Mouse (Mus musculus) embryonic facial prominence, embryonic 12.5 days (tissue): ENCODE measurements around the gene Atp2a2. TPM values are rescaled to one million over a fixed set of nuclear protein-coding genes. Genes with fewer than 3 reads are reported as not detected.

ENCODE experiments used
- ATAC-seq: fragments of 200-750 bp; cut with Nextera tagmentation; 2 replicates; pipeline ENCODE4 v1.8.0; 2017; ENCODE audit not compliant: insufficient number of reproducible peaks, insufficient read depth, low FRiP score, low TSS enrichment
- H3K27ac ChIP-seq: fragments of 300-500 bp; sonication (generic); 2 replicates; pipeline ENCODE4 v1.5.1; 2016; ENCODE audit warnings: mild to moderate bottlenecking
- H3K27me3 ChIP-seq: fragments of 300-500 bp; sonication (generic); 2 replicates; pipeline ENCODE4 v1.6.1; 2016; ENCODE audit warnings: mild to moderate bottlenecking, moderate library complexity
- H3K36me3 ChIP-seq: fragments of 300-500 bp; sonication (generic); 2 replicates; pipeline ENCODE4 v1.6.1; 2016; ENCODE audit warnings: mild to moderate bottlenecking
- H3K4me1 ChIP-seq: fragments of 300-500 bp; sonication (generic); 2 replicates; pipeline ENCODE4 v1.6.1; 2016
- H3K4me2 ChIP-seq: fragments of 300-500 bp; sonication (generic); replicated peaks from 2 replicates; pipeline ENCODE4 v1.6.1; 2016; ENCODE audit warnings: mild to moderate bottlenecking, moderate library complexity
- H3K4me3 ChIP-seq: fragments of 300-500 bp; sonication (generic); 2 replicates; pipeline ENCODE4 v1.5.1; 2016; ENCODE audit warnings: mild to moderate bottlenecking
- H3K9ac ChIP-seq: fragments of 300-500 bp; sonication (generic); 2 replicates; pipeline ENCODE4 v1.6.1; 2016; ENCODE audit warnings: mild to moderate bottlenecking, moderate library complexity
- H3K9me3 ChIP-seq: fragments of 300-500 bp; sonication (generic); 2 replicates; pipeline ENCODE4 v1.6.1; 2016; ENCODE audit warnings: mild to moderate bottlenecking, moderate library complexity
- WGBS: fragments of 180-500 bp; shearing (Covaris S2); methylation state at CpG from one replicate; pipeline ENCODE4 v1.1.7; 2016; 5-methylcytosine and 5-hydroxymethylcytosine counted together
- polyA plus RNA-seq: library from polyadenylated mRNA; unstranded; fragments of >200 nt; fragmentation: Nextera tagmentation; extraction: Ambion mirVana; gene quantifications from 2 replicates; pipeline ENCODE4 v1.2.1, GENCODE M21; 2016

Gene Atp2a2
- polyA plus RNA-seq, 1 experiment from 2014 or later = 51.5 TPM

- Histone ChIP-seq H3K4me3 (no peak overlapping the region), H3K27ac (peak overlapping the region; percentile 74), H3K27me3 (no peaks in the 10 kb centered on the region), H3K36me3 (no peaks in the 10 kb centered on the region), H3K9ac (no peak overlapping the region; the same call in 1 of the 2 replicates), H3K9me3 (no peaks in the 10 kb centered on the region), H3K4me1 (peaks cover 36% of the 10 kb centered on the region), H3K4me2 (no peak overlapping the region)
- ATAC-seq = no peak
- WGBS = 60% methylated on average over 3 of the region's 3 CpGs
Measured at GRCm38 (mm10) chr5:122529316-122529715, 27.3 kb upstream of the Atp2a2 start.

GRCm38 (mm10) chr5:122528591-122528990, 26.6 kb upstream of the Atp2a2 start:
- no peaks in the 10 kb centered on the region for H3K27me3 ChIP-seq
- no peaks in the 10 kb centered on the region for H3K36me3 ChIP-seq
- 65% methylated on average over 3 of the region's 3 CpGs for WGBS
- ATAC-seq = no peak
- H3K9ac ChIP-seq = no peak overlapping the region
- H3K27ac ChIP-seq = peak overlapping the region; percentile 74
- H3K4me2 ChIP-seq = no peak overlapping the region
- peaks cover 36% of the 10 kb centered on the region for H3K4me1 ChIP-seq
- no peaks in the 10 kb centered on the region for H3K9me3 ChIP-seq
- H3K4me3 ChIP-seq = no peak overlapping the region

- H3K4me2 ChIP-seq = peak overlapping the region; percentile 27
- no peak overlapping the region for H3K4me3 ChIP-seq
- no peak for ATAC-seq
Measured at GRCm38 (mm10) chr5:122527761-122528160, 25.7 kb upstream of the Atp2a2 start.

GRCm38 (mm10) chr5:122526878-122527730, 25.1 kb upstream of the Atp2a2 start:
- no peaks in the 10 kb centered on the region for H3K36me3 ChIP-seq
- no peak for ATAC-seq
- peak overlapping the region; percentile 74 for H3K27ac ChIP-seq
- no peaks in the 10 kb centered on the region for H3K27me3 ChIP-seq
- H3K4me2 ChIP-seq = peak overlapping the region; percentile 27
- H3K9me3 ChIP-seq = no peaks in the 10 kb centered on the region
- H3K9ac ChIP-seq = no peak overlapping the region
- no peak overlapping the region for H3K4me3 ChIP-seq
- WGBS = 53% methylated on average over 15 of the region's 15 CpGs
- H3K4me1 ChIP-seq = peaks cover 36% of the 10 kb centered on the region

More at GRCm38 (mm10) chr5:122527761-122528160, 25.7 kb upstream of the Atp2a2 start:
- Histone ChIP-seq H3K27me3 (no peaks in the 10 kb centered on the region), H3K36me3 (no peaks in the 10 kb centered on the region), H3K27ac (peak overlapping the region; percentile 74), H3K9me3 (no peaks in the 10 kb centered on the region), H3K9ac (no peak overlapping the region), H3K4me1 (peaks cover 36% of the 10 kb centered on the region)
- WGBS = 10% methylated on average over 11 of the region's 11 CpGs

- peaks cover 36% of the 10 kb centered on the region for H3K4me1 ChIP-seq
- no peaks in the 10 kb centered on the region for H3K36me3 ChIP-seq
- H3K27ac ChIP-seq = no peak overlapping the region
- no peak overlapping the region for H3K4me3 ChIP-seq
- 91% methylated on average over 9 of the region's 9 CpGs for WGBS
- no peaks in the 10 kb centered on the region for H3K27me3 ChIP-seq
- no peak for ATAC-seq
- no peak overlapping the region for H3K4me2 ChIP-seq
- no peaks in the 10 kb centered on the region for H3K9me3 ChIP-seq
- no peak overlapping the region for H3K9ac ChIP-seq
Measured at GRCm38 (mm10) chr5:122526405-122526804, 24.4 kb upstream of the Atp2a2 start.

- Histone ChIP-seq H3K4me2 (no peak overlapping the region), H3K4me3 (no peak overlapping the region), H3K9ac (no peak overlapping the region), H3K27me3 (no peaks in the 10 kb centered on the region), H3K36me3 (no peaks in the 10 kb centered on the region), H3K4me1 (peaks cover 36% of the 10 kb centered on the region), H3K27ac (no peak overlapping the region), H3K9me3 (no peaks in the 10 kb centered on the region)
- WGBS = 83% methylated on average over 14 of the region's 14 CpGs
- ATAC-seq = no peak
Measured at GRCm38 (mm10) chr5:122525238-122525931, 23.4 kb upstream of the Atp2a2 start.

GRCm38 (mm10) chr5:122524854-122525237, 22.8 kb upstream of the Atp2a2 start:
- Histone ChIP-seq H3K4me2 (no peak overlapping the region), H3K9me3 (no peaks in the 10 kb centered on the region), H3K4me1 (peaks cover 30% of the 10 kb centered on the region), H3K27me3 (no peaks in the 10 kb centered on the region), H3K27ac (no peak overlapping the region), H3K4me3 (no peak overlapping the region), H3K9ac (no peak overlapping the region), H3K36me3 (no peaks in the 10 kb centered on the region)
- ATAC-seq = no peak
- WGBS = 89% methylated on average over 4 of the region's 4 CpGs

GRCm38 (mm10) chr5:122524244-122524643, 22.2 kb upstream of the Atp2a2 start:
- Histone ChIP-seq H3K27me3 (no peaks in the 10 kb centered on the region), H3K9me3 (no peaks in the 10 kb centered on the region), H3K4me2 (no peak overlapping the region), H3K4me3 (no peak overlapping the region), H3K9ac (no peak overlapping the region), H3K4me1 (peaks cover 24% of the 10 kb centered on the region), H3K36me3 (no peaks in the 10 kb centered on the region), H3K27ac (no peak overlapping the region)
- 73% methylated on average over 3 of the region's 3 CpGs for WGBS
- no peak for ATAC-seq

- H3K36me3 ChIP-seq = no peaks in the 10 kb centered on the region
- 51% methylated on average over 3 of the region's 3 CpGs for WGBS
- no peak overlapping the region for H3K9ac ChIP-seq
- H3K4me2 ChIP-seq = no peak overlapping the region
- no peak overlapping the region for H3K4me3 ChIP-seq
- H3K9me3 ChIP-seq = no peaks in the 10 kb centered on the region
- no peak for ATAC-seq
- 0 out of 2 replicates have a peak, but pooled peaks cover 7% of the 10 kb centered on the region for H3K4me1 ChIP-seq
- no peak overlapping the region for H3K27ac ChIP-seq
- H3K27me3 ChIP-seq = no peaks in the 10 kb centered on the region
Measured at GRCm38 (mm10) chr5:122521130-122521473, 19.1 kb upstream of the Atp2a2 start.

- no peaks in the 10 kb centered on the region for H3K36me3 ChIP-seq
- H3K4me1 ChIP-seq = 0 out of 2 replicates have a peak, but pooled peaks cover 7% of the 10 kb centered on the region
- WGBS = 60% methylated on average over 23 of the region's 23 CpGs
- no peak overlapping the region for H3K4me3 ChIP-seq
- no peak overlapping the region for H3K27ac ChIP-seq
- H3K27me3 ChIP-seq = no peaks in the 10 kb centered on the region
- H3K4me2 ChIP-seq = no peak overlapping the region
- H3K9ac ChIP-seq = no peak overlapping the region
- H3K9me3 ChIP-seq = no peaks in the 10 kb centered on the region
- no peak for ATAC-seq
Measured at GRCm38 (mm10) chr5:122520254-122521129, 18.5 kb upstream of the Atp2a2 start.

GRCm38 (mm10) chr5:122519043-122519660, 17.1 kb upstream of the Atp2a2 start:
- no peak overlapping the region for H3K4me3 ChIP-seq
- WGBS = 50% methylated on average over 7 of the region's 7 CpGs
- H3K9ac ChIP-seq = no peak overlapping the region
- H3K27me3 ChIP-seq = no peaks in the 10 kb centered on the region
- peaks cover 10% of the 10 kb centered on the region for H3K4me1 ChIP-seq
- no peaks in the 10 kb centered on the region for H3K9me3 ChIP-seq
- H3K27ac ChIP-seq = no peak overlapping the region
- ATAC-seq = no peak
- no peak overlapping the region for H3K4me2 ChIP-seq
- no peaks in the 10 kb centered on the region for H3K36me3 ChIP-seq
